Mouse (Mus musculus) midbrain, embryonic 16.5 days (tissue): ENCODE measurements around the gene Syt5. TPM values are rescaled to one million over a fixed set of nuclear protein-coding genes. Genes with fewer than 3 reads are reported as not detected.
"Not testable (repeated sequence)": the region's sequence is repeated elsewhere in the genome, so short reads cannot be mapped to it uniquely, and the experiment has no call there.

Experiments used
- ATAC-seq: fragments of 200-750 bp; cut with Nextera tagmentation; 2 replicates; pipeline ENCODE4 v1.8.0; 2017; ENCODE audit warnings: moderate TSS enrichment
- H3K27ac ChIP-seq: fragments of 300-500 bp; sonication (generic); 2 replicates; pipeline ENCODE4 v1.5.1; 2014; ENCODE audit warnings: mild to moderate bottlenecking, low read length, mixed read lengths
- H3K27me3 ChIP-seq: fragments of 300-500 bp; sonication (generic); 2 replicates; pipeline ENCODE4 v1.6.1; 2014; ENCODE audit warnings: low read depth, low read length, mixed read lengths; ENCODE audit not compliant: control insufficient read depth, insufficient read depth
- H3K36me3 ChIP-seq: fragments of 300-500 bp; sonication (generic); 2 replicates; pipeline ENCODE4 v1.6.1; 2014; ENCODE audit warnings: mild to moderate bottlenecking, low read length, moderate library complexity, mixed read lengths; ENCODE audit not compliant: control insufficient read depth, insufficient read depth
- H3K4me1 ChIP-seq: fragments of 300-500 bp; sonication (generic); 2 replicates; pipeline ENCODE4 v1.6.1; 2014; ENCODE audit warnings: mild to moderate bottlenecking, low read length, mixed read lengths; ENCODE audit not compliant: control insufficient read depth, insufficient read depth
- H3K4me2 ChIP-seq: fragments of 300-500 bp; sonication (generic); 2 replicates; pipeline ENCODE4 v1.6.1; 2014; ENCODE audit warnings: mild to moderate bottlenecking, low read length, mixed read lengths
- H3K4me3 ChIP-seq: fragments of 300-500 bp; sonication (generic); 2 replicates; pipeline ENCODE4 v1.5.1; 2014; ENCODE audit warnings: low read depth, mild to moderate bottlenecking, low read length, moderate library complexity, mixed read lengths
- H3K9ac ChIP-seq: fragments of 300-500 bp; sonication (generic); 2 replicates; pipeline ENCODE4 v1.6.1; 2014; ENCODE audit warnings: low read depth, low read length, mixed read lengths
- H3K9me3 ChIP-seq: fragments of 300-500 bp; sonication (generic); replicated peaks from 2 replicates; pipeline ENCODE4 v1.6.1; 2014; ENCODE audit warnings: mild to moderate bottlenecking, low read length, mixed read lengths; ENCODE audit not compliant: control insufficient read depth, poor library complexity, severe bottlenecking
- WGBS: fragments of 180-500 bp; shearing (Covaris S2); extraction: QIAGEN DNeasy Blood & Tissue Kit; methylation state at CpG from one replicate; pipeline ENCODE4 v1.1.7; 2014; 5-methylcytosine and 5-hydroxymethylcytosine counted together
- polyA plus RNA-seq: library from polyadenylated mRNA; unstranded; fragments of >200 nt; fragmentation: Nextera tagmentation; extraction: Ambion mirVana; gene quantifications from 2 replicates; pipeline ENCODE4 v1.2.1, GENCODE M21; 2015

Syt5 gene
- 185 and 186 TPM in 2 replicates for polyA plus RNA-seq

DNA sequence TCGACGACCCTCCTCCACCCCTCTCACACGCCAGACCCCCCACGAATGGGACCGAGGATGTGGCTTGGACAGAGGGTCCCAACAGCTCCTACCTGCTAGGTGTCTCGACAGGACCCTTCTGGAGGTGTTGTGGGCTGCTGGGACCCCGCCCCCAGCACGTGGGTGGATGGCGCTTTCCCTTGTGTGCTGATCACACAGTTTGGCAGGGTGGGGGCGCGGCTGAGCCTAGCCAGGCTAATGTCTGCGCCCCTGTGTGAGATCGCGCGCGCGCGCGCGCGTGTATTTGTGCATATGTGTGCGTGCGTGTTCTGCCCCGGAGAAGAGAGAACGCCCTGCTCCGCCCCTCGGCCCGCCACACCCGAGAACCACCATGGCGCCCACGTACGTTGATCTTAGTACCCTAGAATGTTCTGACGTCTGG is at the start of gene Syt5:
Gene Syt5, minus strand, starts transcription at position 321 of the 421 bp plus-strand sequence.
- WGBS: 5% methylated on average over 33 of the region's 33 CpGs
- Histone ChIP-seq H3K4me1 (peaks cover 10% of the 10 kb centered on the region), H3K27ac (peak within 1 kb of the TSS; percentile 95), H3K9me3 (no peaks in the 10 kb centered on the region), H3K9ac (peak within 1 kb of the TSS; percentile 78), H3K4me3 (peak within 1 kb of the TSS; percentile 63), H3K27me3 (no peaks in the 10 kb centered on the region), H3K36me3 (no peaks in the 10 kb centered on the region), H3K4me2 (peak within 1 kb of the TSS; percentile 90)
- ATAC-seq: peak; percentile 90

GRCm38 (mm10) chr7:4597046-4597445 is 49.7 kb upstream of the Syt5 start:
- H3K4me3 ChIP-seq, H3K9ac ChIP-seq, H3K4me2 ChIP-seq, ATAC-seq, H3K36me3 ChIP-seq, H3K9me3 ChIP-seq, H3K27ac ChIP-seq, H3K4me1 ChIP-seq, H3K27me3 ChIP-seq: not testable (repeated sequence)
- WGBS: 75% methylated on average over 4 of the region's 4 CpGs

DNA sequence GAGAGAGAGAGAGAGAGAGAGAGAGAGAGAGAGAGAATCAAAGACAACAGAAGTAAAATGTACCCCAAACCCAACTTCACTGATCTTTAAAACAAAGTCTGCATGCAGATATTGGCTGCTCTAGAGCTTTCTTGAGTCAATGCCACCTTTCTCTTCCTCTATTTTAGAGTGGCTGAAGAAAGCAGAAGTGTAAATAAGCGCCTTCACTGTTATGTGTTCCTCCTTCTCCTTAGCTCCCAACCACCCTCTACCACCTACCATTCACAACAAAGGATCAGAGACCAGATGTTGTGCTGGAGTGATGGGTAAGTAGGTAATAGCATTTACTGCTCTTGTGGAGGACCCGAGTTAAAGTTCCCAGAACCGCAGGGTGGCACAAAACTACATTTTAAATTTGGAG is 34.1 kb upstream of the Syt5 start:
- not testable (repeated sequence) for H3K27me3 ChIP-seq, H3K36me3 ChIP-seq, H3K9ac ChIP-seq, H3K27ac ChIP-seq, H3K4me2 ChIP-seq, ATAC-seq, H3K4me3 ChIP-seq, H3K9me3 ChIP-seq, H3K4me1 ChIP-seq
- 82% methylated on average over 3 of the region's 3 CpGs for WGBS

DNA sequence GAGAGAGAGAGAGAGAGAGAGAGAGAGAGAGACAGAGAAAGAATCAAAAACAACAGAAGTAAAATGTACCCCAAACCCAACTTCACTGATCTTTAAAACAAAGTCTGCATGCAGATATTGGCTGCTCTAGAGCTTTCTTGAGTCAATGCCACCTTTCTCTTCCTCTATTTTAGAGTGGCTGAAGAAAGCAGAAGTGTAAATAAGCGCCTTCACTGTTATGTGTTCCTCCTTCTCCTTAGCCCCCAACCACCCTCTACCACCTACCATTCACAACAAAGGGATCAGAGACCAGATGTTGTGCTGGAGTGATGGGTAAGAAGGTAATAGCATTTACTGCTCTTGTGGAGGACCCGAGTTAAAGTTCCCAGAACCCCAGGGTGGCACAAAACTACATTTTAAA is 25.0 kb upstream of the Syt5 start:
- H3K27me3 ChIP-seq, H3K27ac ChIP-seq, H3K36me3 ChIP-seq, H3K4me3 ChIP-seq, H3K9ac ChIP-seq, ATAC-seq, H3K4me2 ChIP-seq, H3K9me3 ChIP-seq, H3K4me1 ChIP-seq: not testable (repeated sequence)
- WGBS: 58% methylated on average over 1 of the region's 2 CpGs

GRCm38 (mm10) chr7:4562660-4563059 is 15.3 kb upstream of the Syt5 start:
- H3K4me1 ChIP-seq: no peaks in the 10 kb centered on the region
- no peak overlapping the region for H3K27ac ChIP-seq
- H3K9me3 ChIP-seq: no peaks in the 10 kb centered on the region
- no peak overlapping the region for H3K4me2 ChIP-seq
- no peak overlapping the region for H3K4me3 ChIP-seq
- 96% methylated on average over 3 of the region's 3 CpGs for WGBS
- H3K9ac ChIP-seq: no peak overlapping the region
- H3K27me3 ChIP-seq: no peaks in the 10 kb centered on the region
- H3K36me3 ChIP-seq: no peaks in the 10 kb centered on the region
- no peak for ATAC-seq

- Histone ChIP-seq H3K9ac (no peak overlapping the region; the same call in 1 of the 2 replicates), H3K27ac (peak overlapping the region; percentile 60; the same call in 1 of the 2 replicates), H3K27me3 (no peaks in the 10 kb centered on the region), H3K36me3 (no peaks in the 10 kb centered on the region), H3K4me2 (peak overlapping the region; percentile 43), H3K4me3 (peak overlapping the region; percentile 8; the same call in 1 of the 2 replicates), H3K9me3 (no peaks in the 10 kb centered on the region), H3K4me1 (no peaks in the 10 kb centered on the region)
- 0 out of 2 replicates have a peak, but pooled peaks have one; percentile 55 for ATAC-seq
- WGBS: 68% methylated on average over 6 of the region's 6 CpGs
Measured at GRCm38 (mm10) chr7:4557167-4557560, 9.8 kb upstream of the Syt5 start.

GRCm38 (mm10) chr7:4556256-4557166 is 9.2 kb upstream of the Syt5 start:
- Histone ChIP-seq H3K4me3 (peak overlapping the region; percentile 18; the same call in 1 of the 2 replicates), H3K9me3 (no peaks in the 10 kb centered on the region), H3K4me2 (peak overlapping the region; percentile 43), H3K9ac (peak overlapping the region; percentile 11; the same call in 1 of the 2 replicates), H3K4me1 (no peaks in the 10 kb centered on the region), H3K36me3 (no peaks in the 10 kb centered on the region), H3K27me3 (no peaks in the 10 kb centered on the region), H3K27ac (peak overlapping the region; percentile 60; the same call in 1 of the 2 replicates)
- ATAC-seq: peak; percentile 96
- WGBS: 19% methylated on average over 15 of the region's 15 CpGs

DNA sequence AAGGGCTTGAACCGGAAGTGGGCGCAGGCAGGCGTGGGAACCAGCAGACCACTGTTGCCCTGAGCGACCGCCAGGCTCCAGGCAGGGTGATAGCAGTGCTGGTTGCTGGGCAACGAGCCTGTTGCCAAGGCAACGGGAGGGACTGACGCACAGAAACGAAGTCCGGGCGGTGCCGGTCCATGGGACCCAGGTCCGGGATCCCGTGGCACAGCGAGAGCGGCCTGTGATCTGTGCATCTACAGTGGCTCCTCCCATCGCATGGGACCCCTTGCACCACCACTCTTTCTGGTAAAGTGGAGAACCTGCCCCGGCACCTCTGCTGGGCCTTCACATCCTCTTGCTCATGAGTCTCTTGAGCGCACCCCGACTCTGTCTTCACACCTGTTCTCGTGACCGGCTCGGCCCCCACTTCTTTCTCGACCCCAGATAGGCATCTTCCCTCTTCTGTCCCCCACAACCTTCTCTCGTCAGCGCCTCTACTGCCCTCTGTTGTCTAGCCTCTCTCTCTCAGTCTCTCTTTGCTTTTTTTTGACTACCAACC is 680 bp downstream of the Syt5 start:
- H3K4me3 ChIP-seq: peak overlapping the region; percentile 63
- peak; percentile 91 for ATAC-seq
- peaks cover 5% of the 10 kb centered on the region for H3K36me3 ChIP-seq
- no peaks in the 10 kb centered on the region for H3K27me3 ChIP-seq
- H3K4me1 ChIP-seq: peaks cover 10% of the 10 kb centered on the region
- under 1% methylated on average over 26 of the region's 26 CpGs for WGBS
- H3K27ac ChIP-seq: peak overlapping the region; percentile 95
- no peaks in the 10 kb centered on the region for H3K9me3 ChIP-seq
- peak overlapping the region; percentile 78 for H3K9ac ChIP-seq
- H3K4me2 ChIP-seq: peak overlapping the region; percentile 90

DNA sequence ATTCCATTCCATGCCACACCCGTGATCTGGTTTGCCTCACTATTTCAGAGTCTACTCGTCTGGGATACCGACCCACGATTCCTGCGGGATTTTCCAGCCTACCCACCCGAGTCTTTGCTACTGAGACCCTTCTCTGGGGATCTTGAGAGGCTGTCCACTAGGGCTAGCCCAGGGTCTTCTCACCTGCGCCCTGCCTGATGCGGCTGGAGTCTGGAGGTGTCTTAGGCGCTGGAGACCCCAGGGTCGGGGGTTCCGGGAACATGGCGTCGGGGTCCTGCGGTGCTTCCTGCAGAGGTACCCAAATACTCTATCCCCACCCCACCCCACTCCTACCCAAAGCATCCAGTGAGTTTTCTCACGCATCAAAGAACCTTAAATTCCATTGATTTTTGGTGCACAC is 1.3 kb downstream of the Syt5 start:
- Histone ChIP-seq H3K4me1 (peaks cover 10% of the 10 kb centered on the region), H3K4me3 (peak overlapping the region; percentile 63), H3K9ac (peak overlapping the region; percentile 78), H3K9me3 (no peaks in the 10 kb centered on the region), H3K27ac (peak overlapping the region; percentile 95), H3K4me2 (peak overlapping the region; percentile 90), H3K27me3 (no peaks in the 10 kb centered on the region), H3K36me3 (peaks cover 6% of the 10 kb centered on the region)
- peak; percentile 38 for ATAC-seq
- WGBS: 57% methylated on average over 15 of the region's 15 CpGs
